In genomic region chr17:50795445-50796095, GRCm38 (mm10) we compare ENCODE assay signal across 8 mouse cellular contexts.
DNase-seq lines count a peak whose midpoint lies in the region; ATAC-seq and TF ChIP-seq lines count a peak whose summit lies in the region.

No protein-coding gene starts in this region.

- no peak for TF ChIP-seq POLR2A in MEL (IDR thresholded peaks at IDR 0.05; ENCODE audit: control insufficient read depth in 1 of 2, insufficient read depth in 1 of 2, low read depth in 1 of 2, low read length in 2 of 2, poor library complexity in 1 of 2)

- H3K36me3 ChIP-seq in MEL (ENCODE audit: control insufficient read depth in 1 of 2, insufficient read depth in 2 of 2, low read length in 2 of 2), result peaks cover 0 to 2% of the 10 kb centered on the region in 2 experiments; a peak in 1 of 4 replicates
- no peaks in the 10 kb centered on the region for H3K36me3 ChIP-seq in forebrain, embryonic 11.5 days (ENCODE audit: control insufficient read depth, insufficient read depth, low read length)
- H3K36me3 ChIP-seq in lung, embryonic 15.5 days, result no peaks in the 10 kb centered on the region

- H3K27me3 ChIP-seq in MEL (ENCODE audit: control insufficient read depth in 1 of 2, insufficient read depth in 2 of 2, low read length in 2 of 2), result no peaks in the 10 kb centered on the region
- no peaks in the 10 kb centered on the region for H3K27me3 ChIP-seq in forebrain, embryonic 11.5 days (ENCODE audit: control insufficient read depth, insufficient read depth, low read length)
- H3K27me3 ChIP-seq in lung, embryonic 15.5 days, result no peaks in the 10 kb centered on the region

- H3K9ac ChIP-seq in MEL (ENCODE audit: control insufficient read depth, low read depth, low read length, poor library complexity, severe bottlenecking), result no peak overlapping the region
- H3K9ac ChIP-seq in forebrain, embryonic 11.5 days (ENCODE audit: low read length), result no peak overlapping the region
- no peak overlapping the region for H3K9ac ChIP-seq in lung, embryonic 15.5 days

- no peak overlapping the region for H3K27ac ChIP-seq in MEL (ENCODE audit: control insufficient read depth, low read depth, low read length)
- H3K27ac ChIP-seq in forebrain, embryonic 11.5 days (ENCODE audit: low read depth, low read length), result no peak overlapping the region
- no peak overlapping the region for H3K27ac ChIP-seq in lung, embryonic 15.5 days

- H3K79me2 ChIP-seq in MEL (ENCODE audit: control insufficient read depth, insufficient read depth, low read length, poor library complexity), result no peaks in the 10 kb centered on the region

- TF ChIP-seq RAD21 in MEL (IDR thresholded peaks at IDR 0.05; ENCODE audit: low read depth, low read length), result peak; percentile 97

- peak; percentile 66 to 92 (median 66) for TF ChIP-seq CTCF in MEL (IDR thresholded peaks at IDR 0.05 in 2 of 3, conservative IDR thresholded peaks at IDR 0.05 in 1 of 3; ENCODE audit: control insufficient read depth in 1 of 3, insufficient read depth in 1 of 3, low read depth in 2 of 3, low read length in 3 of 3, poor library complexity in 1 of 3, severe bottlenecking in 1 of 3)

- no peak for TF ChIP-seq EP300 in MEL (IDR thresholded peaks at IDR 0.05; ENCODE audit: low read depth in 1 of 2, low read length in 2 of 2)

- WGBS in forebrain, embryonic 11.5 days, result 70% methylated on average over 6 of the region's 6 CpGs
- 67% methylated on average over 6 of the region's 6 CpGs for WGBS in lung, embryonic 15.5 days

- H3K4me1 ChIP-seq in MEL (ENCODE audit: control insufficient read depth in 1 of 2, insufficient read depth in 2 of 2, low read length in 2 of 2), result no peaks in the 10 kb centered on the region
- H3K4me1 ChIP-seq in forebrain, embryonic 11.5 days (replicated peaks; ENCODE audit: control insufficient read depth, insufficient read depth, low read length), result no peaks in the 10 kb centered on the region
- H3K4me1 ChIP-seq in lung, embryonic 15.5 days, result no peaks in the 10 kb centered on the region

- no peak overlapping the region for H3K4me3 ChIP-seq in MEL (ENCODE audit: control insufficient read depth in 1 of 2, insufficient read depth in 1 of 2, low read depth in 2 of 2, low read length in 2 of 2)
- no peak overlapping the region for H3K4me3 ChIP-seq in forebrain, embryonic 11.5 days (ENCODE audit: low read depth, low read length)
- H3K4me3 ChIP-seq in lung, embryonic 15.5 days, result no peak overlapping the region

- no peaks in the 10 kb centered on the region for H3K9me3 ChIP-seq in MEL (replicated peaks; ENCODE audit: insufficient read depth, low read length)
- no peaks in the 10 kb centered on the region for H3K9me3 ChIP-seq in forebrain, embryonic 11.5 days (ENCODE audit: control insufficient read depth, low read length)
- H3K9me3 ChIP-seq in lung, embryonic 15.5 days, result no peaks in the 10 kb centered on the region

- peak; percentile 81 for DNase-seq in MEL (ENCODE audit: low read depth, low spot score)
- DNase-seq in c-Kit-positive CD71-negative TER-119-negative erythroid progenitor cells, embryonic 14.5 days (ENCODE audit: low read depth), result peak; percentile 62
- DNase-seq in forebrain, embryonic 11.5 days (ENCODE audit: low spot score), result peak; percentile 68
- DNase-seq in heart, postnatal 4 days, result peak; percentile 69
- peak; percentile 44 to 61 for DNase-seq in kidney, postnatal 4 days
- DNase-seq in retina, adult 2 months (ENCODE audit: low read depth, low spot score), result peak; percentile 42
- peak; percentile 59 for DNase-seq in thymus, postnatal 25 days

- peak; percentile 83 for ATAC-seq in forebrain, embryonic 11.5 days (replicated peaks; ENCODE audit: low FRiP score)
- peak; percentile 67; the same call in 1 of the 2 replicates for ATAC-seq in lung, embryonic 15.5 days (ENCODE audit: borderline replicate concordance, extremely low read depth, low FRiP score, low TSS enrichment)

- no peak overlapping the region for H3K4me2 ChIP-seq in forebrain, embryonic 11.5 days (ENCODE audit: low read depth, low read length, severe bottlenecking)
- H3K4me2 ChIP-seq in lung, embryonic 15.5 days, result no peak overlapping the region

TF ChIP-seq in MEL, 35 proteins besides CTCF, POLR2A, EP300 and RAD21:
- TF ChIP-seq NRF1 (IDR thresholded peaks at IDR 0.05; ENCODE audit: insufficient read depth, low read depth, low read length, poor library complexity, severe bottlenecking) (no peak), MYC (IDR thresholded peaks at IDR 0.05; ENCODE audit: low read depth, low read length) (no peak), ZKSCAN1 (IDR thresholded peaks at IDR 0.05; ENCODE audit: low read depth, low read length) (no peak), ZMIZ1 (IDR thresholded peaks at IDR 0.05; ENCODE audit: low read depth, low read length) (no peak), MAX (IDR thresholded peaks at IDR 0.05; ENCODE audit: low read length) (no peak), MAZ (IDR thresholded peaks at IDR 0.05; ENCODE audit: low read depth, low read length) (no peak), SMC3 (IDR thresholded peaks at IDR 0.05; ENCODE audit: low read depth, low read length) (peak; percentile 97), E2F4 (IDR thresholded peaks at IDR 0.05; ENCODE audit: borderline replicate concordance, low read depth, low read length) (no peak), ZC3H11A (IDR thresholded peaks at IDR 0.05; ENCODE audit: low read depth, low read length) (peak; percentile 96)
TF ChIP-seq in MEL: peak in this region for 2.
